Mouse (Mus musculus) thymus, postnatal 0 days (tissue): ENCODE measurements around the gene Jak3. TPM values are rescaled to one million over a fixed set of nuclear protein-coding genes. Genes with fewer than 3 reads are reported as not detected.

ENCODE experiments used
- DNase-seq: peaks from one replicate; pipeline ENCODE4 v3.0.0-alpha.2; 2015; ENCODE audit warnings: low spot score
- polyA plus RNA-seq: library from polyadenylated mRNA; unstranded; fragments of >200 nt; fragmentation: Nextera tagmentation; extraction: Ambion mirVana; gene quantifications from 2 replicates; pipeline ENCODE4 v1.2.1, GENCODE M21; 2015

Jak3 gene
- polyA plus RNA-seq, 1 experiment from 2014 or later, result 17.0 TPM

DNA sequence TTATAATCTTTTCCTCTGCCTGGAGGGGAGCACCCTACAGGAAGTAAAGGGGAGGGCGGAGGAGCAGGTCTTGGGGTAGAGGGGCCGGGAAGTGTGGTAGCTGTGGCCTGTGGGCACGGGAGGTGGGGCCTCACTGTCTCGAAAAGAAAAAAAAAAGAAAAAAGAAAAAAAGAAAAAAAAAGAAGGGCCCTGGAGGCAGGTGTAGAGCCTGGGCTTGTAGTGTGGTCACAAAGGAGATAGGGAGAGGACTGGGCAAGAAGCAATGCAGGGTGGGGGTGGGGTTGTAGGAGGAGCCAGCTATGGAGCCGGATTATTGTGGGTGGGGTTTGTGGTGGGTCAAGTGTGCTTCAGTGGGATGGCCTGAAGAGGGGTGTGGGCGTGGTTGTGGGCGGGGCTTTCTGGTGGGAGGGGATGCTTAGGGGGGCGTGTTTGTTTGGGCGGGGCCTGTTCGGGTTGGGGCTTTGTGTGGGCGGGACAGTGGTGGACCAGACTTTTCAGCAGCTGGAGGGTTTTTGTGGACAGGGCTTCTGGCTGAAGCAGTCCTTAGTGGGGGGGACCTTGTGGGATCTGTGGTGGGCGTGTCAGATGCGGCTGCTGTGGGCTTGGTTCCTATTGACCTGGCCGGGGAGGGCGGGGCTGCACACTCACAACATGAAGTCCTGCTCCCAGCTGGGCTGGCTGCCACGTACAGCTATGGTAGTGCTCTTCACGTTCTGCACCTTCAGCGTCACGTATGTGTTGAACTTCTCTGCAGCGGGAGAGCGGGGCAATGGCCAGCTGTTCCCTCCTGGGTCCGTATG, 10.6 kb upstream of the Jak3 start:
- peak; percentile 63 for DNase-seq

GRCm38 (mm10) chr8:71666855-71667254, 9.2 kb upstream of the Jak3 start:
- no peak for DNase-seq

DNA sequence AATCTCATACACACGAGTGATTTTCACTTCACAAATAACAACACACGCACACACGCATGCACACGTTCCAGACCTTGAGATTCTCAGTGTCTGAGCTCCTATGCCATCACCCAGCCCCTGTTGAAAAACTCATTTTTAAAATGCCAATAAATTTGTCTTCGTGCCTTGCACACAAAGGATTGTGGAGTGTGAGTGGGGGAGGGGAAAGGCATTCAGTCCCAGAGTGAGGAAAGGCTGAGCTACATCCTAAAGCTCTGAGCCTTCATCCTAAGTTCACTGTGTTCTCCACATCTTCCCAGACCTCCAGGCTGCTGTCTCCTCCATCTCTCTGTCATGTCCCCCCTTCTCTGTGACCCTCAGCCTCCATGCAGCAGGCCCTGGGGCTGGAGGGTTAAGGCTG, 8.8 kb upstream of the Jak3 start:
- no peak for DNase-seq

DNA sequence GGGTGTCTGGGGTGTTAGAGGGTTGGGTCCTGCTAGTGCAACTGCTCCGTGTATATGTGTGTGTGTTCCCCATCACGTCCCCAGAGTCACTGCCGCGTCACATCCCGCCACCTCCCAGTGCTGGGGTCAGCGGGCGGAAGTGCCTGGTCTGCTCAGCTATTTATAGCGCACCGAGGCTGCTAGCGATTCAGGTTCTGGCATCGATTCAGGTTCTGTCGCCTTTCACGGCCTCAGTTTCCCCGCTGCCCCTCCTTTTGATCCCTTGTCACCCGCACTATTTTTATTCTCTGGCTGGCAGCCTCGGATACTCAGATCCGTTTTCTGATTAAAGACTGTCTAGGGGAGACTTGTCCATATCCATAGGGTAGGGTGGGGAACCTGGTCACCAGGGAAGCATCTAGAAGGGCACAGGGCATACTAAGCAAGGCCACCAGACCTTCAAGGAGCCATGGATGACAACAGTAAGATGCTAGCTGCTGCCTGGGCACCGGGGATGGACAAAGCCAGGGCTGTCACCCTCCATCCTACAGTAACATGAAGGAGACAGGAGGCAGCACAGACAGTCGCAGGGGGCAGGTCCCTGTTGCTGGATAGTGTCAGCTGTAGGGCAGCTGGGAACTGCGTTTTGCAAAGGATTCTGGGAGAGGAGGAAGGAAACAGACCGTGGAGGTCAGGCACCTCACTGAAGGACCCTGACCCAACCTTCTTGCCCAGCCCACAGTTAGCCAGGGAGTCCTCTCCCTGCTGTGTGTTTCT, 7.7 kb upstream of the Jak3 start:
- DNase-seq, result peak; percentile 44

- DNase-seq, result no peak
Observed at GRCm38 (mm10) chr8:71670198-71670597, 5.9 kb upstream of the Jak3 start.

DNA sequence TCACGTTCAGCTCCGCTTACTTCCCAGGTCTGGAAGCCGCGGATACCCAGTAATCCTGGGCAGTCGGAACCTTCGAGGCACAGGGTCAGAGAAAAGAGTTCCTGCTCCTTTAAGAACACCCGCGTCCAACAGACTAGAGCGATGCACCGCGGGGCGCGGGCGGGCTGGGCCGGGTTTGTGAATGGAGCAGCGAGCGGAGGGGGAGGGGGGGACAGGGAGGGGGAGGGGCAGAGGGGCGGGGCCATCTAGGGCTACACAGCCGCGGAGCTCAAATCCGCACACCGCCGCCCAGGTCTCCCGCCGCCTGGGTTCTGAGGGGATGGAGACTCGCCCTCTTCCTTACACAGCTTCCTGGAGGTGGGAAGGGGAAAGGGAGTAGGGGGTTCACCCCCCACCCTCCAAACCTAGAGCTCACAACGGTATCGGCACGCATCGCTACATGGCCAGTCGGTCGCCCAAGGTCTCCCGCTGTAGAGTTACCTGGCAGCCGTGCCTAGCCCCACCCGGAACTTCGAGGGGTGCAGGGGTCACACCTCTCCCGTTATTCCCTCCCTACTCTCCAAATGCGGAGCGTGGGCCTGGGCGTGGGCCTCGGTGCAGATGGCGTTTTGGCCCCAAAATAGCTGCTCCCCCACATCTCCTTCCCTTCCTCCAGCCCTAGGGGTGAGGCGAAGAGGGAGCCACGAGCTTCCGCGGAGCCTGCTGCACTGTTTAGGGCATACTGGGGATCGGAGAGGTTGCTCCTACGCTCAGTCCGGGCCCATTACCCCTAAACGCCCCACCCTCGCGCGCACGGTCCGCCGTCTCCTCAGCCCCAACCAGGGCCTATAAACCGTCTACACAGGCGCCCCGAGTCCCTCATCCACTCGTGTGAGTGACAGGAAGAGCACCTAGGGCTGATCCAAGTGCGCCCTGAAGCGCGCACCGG, 5.2 kb upstream of the Jak3 start:
- peak; percentile 40 for DNase-seq

DNA sequence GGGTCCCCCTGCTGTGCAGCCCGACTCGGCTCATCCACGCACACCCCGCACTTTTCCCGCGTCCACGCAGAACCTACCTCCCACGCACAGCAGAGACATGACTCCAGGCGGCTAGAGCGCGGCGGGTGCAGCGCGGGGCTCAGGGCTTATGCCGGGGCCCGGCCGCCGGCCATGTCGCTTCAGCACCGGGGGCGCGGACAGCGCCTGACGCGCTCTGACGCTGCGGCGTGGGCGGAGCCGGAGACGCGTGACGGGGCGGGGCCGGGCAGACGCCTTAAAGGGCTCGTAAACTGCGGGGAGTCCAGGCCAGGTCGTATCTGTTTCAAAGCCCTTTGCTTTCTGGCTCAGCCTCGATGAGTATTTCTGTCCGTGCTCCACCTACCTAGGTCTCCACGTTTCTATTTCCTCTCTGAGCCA, 4.5 kb upstream of the Jak3 start, which contains the start of gene Unc13a:
Gene Unc13a, minus strand, starts transcription at position 209 of the 417 bp plus-strand sequence.
- peak; percentile 92 for DNase-seq

GRCm38 (mm10) chr8:71672168-71672735, 3.8 kb upstream of the Jak3 start:
- DNase-seq, result no peak

DNA sequence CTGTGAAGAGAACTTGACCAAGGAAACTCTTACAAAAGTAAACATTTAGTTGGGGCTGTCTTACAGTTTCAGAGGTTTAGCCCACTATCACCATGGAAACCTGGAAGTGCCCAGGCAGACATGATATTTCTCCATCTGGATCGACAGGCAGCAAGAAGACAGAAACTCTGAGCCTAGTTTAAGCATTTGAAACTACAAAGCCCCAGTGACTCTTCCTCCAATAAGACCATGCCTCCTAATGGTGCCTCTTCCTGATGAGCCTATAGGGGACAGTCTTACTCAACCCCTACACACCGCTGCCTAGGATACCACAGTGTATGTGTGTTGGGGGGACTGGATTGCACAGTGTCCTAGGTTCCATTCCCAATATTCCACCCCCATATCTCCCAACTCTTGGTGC, 2.0 kb upstream of the Jak3 start:
- no peak for DNase-seq

GRCm38 (mm10) chr8:71675456-71676019, 558 bp upstream of the Jak3 start:
- DNase-seq, result peak; percentile 34

DNA sequence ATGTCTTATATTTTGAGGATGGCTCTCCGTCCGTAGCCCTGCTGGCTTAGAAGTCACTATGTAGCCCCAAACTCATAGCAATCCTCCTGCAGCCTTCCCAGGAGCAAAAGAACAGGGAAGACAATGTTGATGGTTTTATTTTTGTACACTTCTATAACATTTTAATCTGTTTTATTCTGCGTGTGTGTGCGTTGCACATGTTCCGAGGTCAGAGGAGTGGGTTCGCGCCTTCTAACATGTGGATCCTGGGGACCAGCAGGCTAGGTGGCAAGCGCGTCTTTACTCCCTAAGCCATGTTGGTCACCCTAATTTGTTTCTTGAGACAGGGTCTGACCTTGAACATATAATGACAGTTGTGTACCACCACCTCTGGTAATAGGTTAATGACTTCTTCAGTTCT, 707 bp downstream of the Jak3 start:
- no peak for DNase-seq

- DNase-seq, result no peak
Observed at GRCm38 (mm10) chr8:71677555-71677954, 1.5 kb downstream of the Jak3 start.

GRCm38 (mm10) chr8:71678216-71678615, 2.1 kb downstream of the Jak3 start:
- DNase-seq, result no peak

GRCm38 (mm10) chr8:71679116-71679515, 3.0 kb downstream of the Jak3 start:
- DNase-seq, result no peak

DNA sequence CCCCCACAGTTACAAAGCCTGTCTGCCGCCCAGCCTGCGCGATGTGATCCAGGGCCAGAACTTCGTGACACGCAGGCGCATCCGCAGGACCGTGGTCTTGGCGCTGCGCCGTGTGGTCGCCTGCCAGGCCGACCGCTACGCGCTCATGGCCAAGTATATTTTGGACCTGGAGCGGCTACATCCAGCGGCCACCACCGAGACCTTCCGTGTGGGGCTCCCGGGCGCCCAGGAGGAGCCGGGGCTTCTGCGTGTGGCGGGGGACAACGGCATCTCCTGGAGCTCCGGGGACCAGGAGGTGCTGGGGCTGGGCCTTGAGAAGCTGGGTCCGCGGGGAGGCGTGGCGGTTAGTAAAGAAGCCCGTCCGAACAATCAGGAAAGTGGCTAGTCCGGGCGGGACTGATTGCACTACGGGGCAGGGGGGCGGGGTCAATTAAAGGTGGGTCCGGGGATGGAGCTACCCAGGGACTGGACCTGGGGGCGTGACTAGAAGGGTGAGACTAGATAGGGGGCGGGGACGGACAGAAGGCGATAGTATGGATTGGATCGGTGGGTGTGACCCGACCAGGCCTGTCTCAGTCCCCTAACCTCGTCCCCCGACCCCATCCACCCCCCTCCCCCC, 3.6 kb downstream of the Jak3 start:
- DNase-seq, result no peak

- no peak for DNase-seq
Observed at GRCm38 (mm10) chr8:71680471-71680870, 4.4 kb downstream of the Jak3 start.

DNA sequence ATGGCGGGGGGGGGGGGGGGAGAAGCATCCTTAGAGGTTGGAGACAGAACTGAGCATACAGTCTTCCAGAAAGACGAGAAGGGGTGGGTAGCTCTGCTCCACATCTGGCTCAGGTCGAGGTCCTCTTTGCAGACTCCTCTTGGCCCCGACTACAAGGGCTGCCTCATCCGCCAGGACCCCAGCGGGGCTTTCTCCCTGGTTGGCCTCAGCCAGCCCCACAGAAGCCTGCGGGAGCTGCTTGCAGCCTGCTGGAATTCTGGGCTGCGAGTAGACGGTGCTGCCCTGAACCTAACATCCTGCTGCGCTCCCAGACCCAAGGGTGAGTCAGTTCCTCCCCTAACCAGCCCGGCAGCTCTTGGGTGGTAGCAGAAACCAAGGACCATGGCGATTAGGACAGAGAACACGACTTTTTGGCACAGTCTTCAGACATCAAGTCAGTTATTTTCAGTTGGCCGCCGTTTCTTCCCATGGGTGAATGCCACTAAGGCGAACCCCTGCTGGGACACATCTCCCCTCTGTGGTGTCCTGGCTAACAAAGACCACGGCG, 5.3 kb downstream of the Jak3 start:
- no peak for DNase-seq

- DNase-seq, result no peak
Observed at GRCm38 (mm10) chr8:71682832-71683231, 6.7 kb downstream of the Jak3 start.

DNA sequence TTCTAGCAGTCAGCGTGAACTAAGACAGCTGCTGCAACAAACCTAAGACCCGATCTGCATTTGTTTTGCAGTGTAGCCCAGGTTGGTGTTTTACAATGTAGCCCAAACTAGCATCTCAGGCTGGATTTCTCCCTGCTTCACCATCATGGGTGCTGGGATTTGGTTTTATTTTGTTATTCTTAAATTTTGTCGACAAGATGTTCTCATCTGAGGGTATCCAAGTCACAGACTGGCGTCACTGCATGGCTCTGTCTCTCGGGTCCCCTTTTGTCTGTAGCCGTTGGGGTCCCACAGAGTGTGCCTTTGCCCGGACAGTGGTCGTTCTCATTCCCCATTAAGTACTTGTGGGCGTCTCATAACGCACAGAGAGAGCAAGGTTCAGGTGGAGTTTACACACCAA, 8.6 kb downstream of the Jak3 start:
- DNase-seq, result no peak

- DNase-seq, result no peak
Observed at GRCm38 (mm10) chr8:71685573-71685972, 9.5 kb downstream of the Jak3 start.
